Mouse (Mus musculus) olfactory bulb, adult 2 months (tissue): ENCODE data around the gene Slc44a3. TPM values are rescaled to one million over a fixed set of nuclear protein-coding genes. Genes with fewer than 3 reads are reported as not detected.
A peak's percentile ranks its signal among the peaks of the same experiment; 100 is the strongest.

Source experiments
- H3K27ac ChIP-seq: fragments of 200-500 bp; 2 replicates; pipeline ENCODE4 v1.5.1; 2012; ENCODE audit warnings: low read depth, low read length; ENCODE audit not compliant: insufficient read depth
- H3K4me1 ChIP-seq: fragments of 200-500 bp; 2 replicates; pipeline ENCODE4 v1.6.1; 2012; ENCODE audit warnings: low read length; ENCODE audit not compliant: control insufficient read depth, insufficient read depth
- H3K4me3 ChIP-seq: fragments of 200-500 bp; 2 replicates; pipeline ENCODE4 v1.5.1; 2012; ENCODE audit warnings: mild to moderate bottlenecking, low read depth, low read length, moderate library complexity; ENCODE audit not compliant: insufficient read depth
- CTCF ChIP-seq: fragments of 200-500 bp; IDR thresholded peaks from 2 replicates; pipeline ENCODE4 v1.5.1; 2012; ENCODE audit warnings: low read depth, mild to moderate bottlenecking, low read length, moderate library complexity; ENCODE audit not compliant: insufficient read depth
- POLR2A ChIP-seq: fragments of 200-500 bp; IDR thresholded peaks from 2 replicates; pipeline ENCODE4 v1.6.1; 2012; ENCODE audit warnings: mild to moderate bottlenecking, low read depth, low read length, moderate library complexity; ENCODE audit not compliant: insufficient read depth
- WGBS: fragments of 180-500 bp; shearing (Covaris S2); methylation state at CpG from one replicate; pipeline ENCODE4 v1.1.7; 2018; 5-methylcytosine and 5-hydroxymethylcytosine counted together
- polyA plus RNA-seq: library from polyadenylated mRNA; stranded (reverse); fragments of >200 nt; gene quantifications from 2 replicates; pipeline ENCODE4 v1.2.4, GENCODE M21; 2012; ENCODE audit warnings: low replicate concordance; ENCODE audit not compliant: missing spikeins, insufficient read depth, insufficient read length

Gene Slc44a3
- polyA plus RNA-seq, 1 experiment = not detected

DNA sequence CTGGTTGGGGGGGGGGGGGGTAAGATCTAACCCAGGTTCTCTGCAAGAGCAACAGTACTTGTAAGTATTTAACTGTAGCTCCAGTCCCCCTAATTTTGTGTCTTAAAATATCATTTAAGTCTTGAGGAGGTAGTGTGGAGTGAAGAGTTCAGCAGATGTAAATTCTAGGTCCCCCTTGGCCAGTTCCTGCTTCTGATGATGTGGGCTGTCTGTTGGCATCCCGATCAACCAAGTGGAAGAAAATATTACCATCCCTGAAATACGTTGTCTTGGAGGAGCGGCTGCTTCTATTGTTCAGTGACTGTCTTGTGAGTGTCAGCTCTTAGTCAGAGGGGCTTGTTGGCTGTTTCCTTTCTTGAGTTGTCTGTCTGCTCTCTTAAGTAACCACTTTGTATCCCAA lies 102.7 kb downstream of the Slc44a3 start:
- Histone ChIP-seq H3K4me1 (peaks cover 16% of the 10 kb centered on the region), H3K27ac (no peak overlapping the region), H3K4me3 (peak overlapping the region; percentile 21; the same call in 1 of the 2 replicates)
- 24% methylated on average over 3 of the region's 3 CpGs for WGBS
- no peak for TF ChIP-seq POLR2A
- no peak for TF ChIP-seq CTCF

DNA sequence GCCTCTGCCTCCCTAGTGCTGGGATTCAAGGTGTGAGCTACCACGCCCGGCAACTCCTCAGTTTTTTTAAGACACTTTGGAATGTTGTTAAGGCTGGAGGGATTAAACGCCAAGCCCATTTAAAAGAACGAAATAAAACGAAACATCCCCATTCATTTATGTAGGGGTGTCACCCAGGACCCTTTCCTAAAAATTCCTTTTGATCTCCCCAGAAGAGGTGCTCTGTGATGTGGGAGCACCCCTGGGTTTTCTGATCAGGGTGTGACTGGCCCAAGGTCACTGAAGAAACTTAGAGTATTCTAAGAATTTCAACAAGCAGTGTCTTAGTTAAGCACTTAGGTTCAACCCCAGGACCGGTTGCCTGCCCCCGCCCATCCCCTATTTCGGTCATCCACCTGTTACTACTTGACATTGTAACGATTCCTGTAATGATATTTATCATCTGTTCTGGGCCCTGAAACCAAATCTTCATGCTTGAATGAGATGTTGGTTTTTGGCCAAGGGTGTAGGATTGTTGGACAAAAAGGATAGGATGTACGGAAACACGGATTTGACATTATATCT lies 103.4 kb downstream of the Slc44a3 start:
- TF ChIP-seq POLR2A (no peak), CTCF (no peak)
- Histone ChIP-seq H3K4me1 (peaks cover 12% of the 10 kb centered on the region), H3K4me3 (peak overlapping the region; percentile 30), H3K27ac (no peak overlapping the region)
- 43% methylated on average over 11 of the region's 11 CpGs for WGBS

- Histone ChIP-seq H3K4me1 (peaks cover 9% of the 10 kb centered on the region), H3K27ac (peak overlapping the region; percentile 39; the same call in 1 of the 2 replicates), H3K4me3 (peak overlapping the region; percentile 53)
- 14% methylated on average over 8 of the region's 8 CpGs for WGBS
- TF ChIP-seq CTCF (no peak), POLR2A (no peak)
Observed at GRCm38 (mm10) chr3:121428230-121428629, 104.0 kb downstream of the Slc44a3 start.

GRCm38 (mm10) chr3:121427520-121427908 lies 104.7 kb downstream of the Slc44a3 start:
- WGBS = 1% methylated on average over 13 of the region's 13 CpGs

GRCm38 (mm10) chr3:121426621-121427519 lies 105.3 kb downstream of the Slc44a3 start:
- H3K4me3 ChIP-seq = peak overlapping the region; percentile 81
- TF ChIP-seq POLR2A = no peak
- peak; percentile 64 for TF ChIP-seq CTCF
- peaks cover 9% of the 10 kb centered on the region for H3K4me1 ChIP-seq
- peak overlapping the region; percentile 66 for H3K27ac ChIP-seq
- WGBS = under 1% methylated on average over 93 of the region's 93 CpGs

More at GRCm38 (mm10) chr3:121427520-121427908, 104.7 kb downstream of the Slc44a3 start:
- Histone ChIP-seq H3K4me3 (peak overlapping the region; percentile 81), H3K27ac (peak overlapping the region; percentile 66), H3K4me1 (peaks cover 9% of the 10 kb centered on the region)
- TF ChIP-seq CTCF = no peak

GRCm38 (mm10) chr3:121425861-121426620 lies 106.2 kb downstream of the Slc44a3 start, which contains the start of gene Cnn3:
TSS of gene Cnn3 (plus strand) at chr3:121426497.
- Histone ChIP-seq H3K27ac (peak within 1 kb of the TSS; percentile 66), H3K4me3 (peak within 1 kb of the TSS; percentile 81), H3K4me1 (peaks cover 9% of the 10 kb centered on the region)
- 1% methylated on average over 65 of the region's 66 CpGs for WGBS
- peak; percentile 60; the same call in 1 of the 2 replicates for TF ChIP-seq POLR2A
- TF ChIP-seq CTCF = no peak

DNA sequence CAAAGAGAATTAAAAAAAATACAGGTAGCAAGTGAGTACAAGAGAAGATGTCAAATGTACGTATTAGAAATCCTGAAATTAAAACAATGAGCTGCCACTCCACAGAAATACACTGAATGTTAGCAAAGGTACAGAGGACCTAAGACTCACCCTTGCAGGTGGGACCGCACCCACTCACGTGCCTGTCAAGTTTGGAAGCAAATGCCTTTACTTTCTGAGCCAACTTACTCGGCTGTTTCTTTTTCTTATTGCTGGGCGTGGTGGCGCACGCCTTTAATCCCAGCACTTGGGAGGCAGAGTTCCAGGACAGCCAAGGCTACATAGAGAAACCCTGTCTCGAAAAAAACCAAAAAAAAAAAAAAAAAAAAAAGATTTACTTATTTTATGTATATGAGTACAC lies 109.8 kb downstream of the Slc44a3 start:
- H3K27ac ChIP-seq = no peak overlapping the region
- TF ChIP-seq POLR2A = no peak
- no peak for TF ChIP-seq CTCF
- WGBS = 83% methylated on average over 8 of the region's 8 CpGs
- peaks cover 5% of the 10 kb centered on the region for H3K4me1 ChIP-seq
- H3K4me3 ChIP-seq = no peak overlapping the region

GRCm38 (mm10) chr3:121418850-121419435 lies 113.3 kb downstream of the Slc44a3 start:
- Histone ChIP-seq H3K4me1 (no peaks in the 10 kb centered on the region), H3K27ac (no peak overlapping the region), H3K4me3 (no peak overlapping the region)
- TF ChIP-seq POLR2A (no peak), CTCF (no peak)
- WGBS = 90% methylated on average over 9 of the region's 9 CpGs

DNA sequence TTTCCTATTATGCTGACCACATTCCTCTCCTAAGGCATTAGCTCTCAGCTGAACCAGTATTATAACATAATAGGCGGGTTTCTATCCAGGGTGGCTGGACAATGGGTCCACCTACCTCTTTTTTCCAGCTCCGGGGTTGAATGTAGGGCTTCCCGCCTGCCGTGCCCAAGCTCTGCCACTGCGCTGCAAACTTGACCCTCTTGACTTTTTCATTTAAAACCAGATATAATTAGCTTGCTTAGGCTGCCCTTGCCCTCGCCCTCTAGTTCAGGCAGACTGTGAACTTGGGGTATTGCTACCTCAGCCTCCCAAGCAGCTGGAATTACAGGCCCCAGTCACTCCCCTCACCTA lies 114.0 kb downstream of the Slc44a3 start:
- no peak overlapping the region for H3K27ac ChIP-seq
- H3K4me3 ChIP-seq = no peak overlapping the region
- H3K4me1 ChIP-seq = no peaks in the 10 kb centered on the region
- WGBS = 72% methylated on average over 6 of the region's 6 CpGs
- no peak for TF ChIP-seq POLR2A
- no peak for TF ChIP-seq CTCF
